Mouse (Mus musculus): ENCODE measurements at regions not wholly inside any gene's neighbourhood (a gene's known extent, or its start where the extent isn't known, plus 50 kb on each side); places are given as distances from the start of the nearest gene placed in this dataset.

DNA sequence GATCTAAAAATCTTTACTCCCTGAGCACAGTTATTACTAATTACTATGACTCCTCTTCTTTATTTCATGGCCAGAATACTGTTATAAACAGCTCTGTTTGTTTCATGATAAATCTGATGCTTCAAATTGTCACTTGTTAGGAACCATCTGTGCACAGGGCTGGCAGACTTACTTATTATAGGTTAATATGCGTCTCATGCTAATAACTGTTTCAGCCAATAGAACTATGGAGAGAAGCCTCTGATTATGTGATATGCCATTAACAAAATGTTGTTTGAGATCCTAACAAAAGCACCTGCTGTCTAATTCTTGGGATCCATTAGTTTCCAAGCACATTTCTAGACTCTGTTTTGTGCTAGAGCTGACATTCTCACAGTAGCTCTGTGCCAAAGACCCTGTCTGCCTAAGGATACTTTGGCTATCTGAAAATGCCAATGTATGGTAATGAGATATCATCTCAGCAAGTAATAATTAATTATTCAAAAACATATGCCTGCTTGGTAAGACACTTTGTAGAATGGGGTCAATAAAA is 318.1 kb downstream of the Grb14 start:
- no peak for DNase-seq (ENCODE audit: low read depth, low spot score)

DNA sequence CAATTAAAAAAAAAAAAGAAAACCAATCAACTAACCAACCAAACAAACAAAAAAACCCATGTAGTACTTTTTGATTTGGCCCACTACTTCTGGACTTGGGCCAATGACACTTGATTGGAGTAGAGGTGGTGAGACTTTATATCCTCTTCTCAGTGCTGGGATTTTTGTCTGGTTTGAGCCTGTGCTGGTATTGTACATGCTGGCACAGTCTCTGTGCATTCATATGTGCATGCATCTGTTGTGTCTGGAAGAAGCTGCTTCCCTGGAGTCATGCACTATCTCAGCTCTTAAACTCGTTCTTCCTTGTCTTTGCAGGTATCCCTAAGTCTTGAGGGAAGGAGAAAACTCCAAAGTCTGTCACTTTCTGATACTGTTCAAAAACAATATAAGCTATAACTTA is 328.8 kb downstream of the Grb14 start:
- no peak for DNase-seq (ENCODE audit: low read depth, low spot score)

DNA sequence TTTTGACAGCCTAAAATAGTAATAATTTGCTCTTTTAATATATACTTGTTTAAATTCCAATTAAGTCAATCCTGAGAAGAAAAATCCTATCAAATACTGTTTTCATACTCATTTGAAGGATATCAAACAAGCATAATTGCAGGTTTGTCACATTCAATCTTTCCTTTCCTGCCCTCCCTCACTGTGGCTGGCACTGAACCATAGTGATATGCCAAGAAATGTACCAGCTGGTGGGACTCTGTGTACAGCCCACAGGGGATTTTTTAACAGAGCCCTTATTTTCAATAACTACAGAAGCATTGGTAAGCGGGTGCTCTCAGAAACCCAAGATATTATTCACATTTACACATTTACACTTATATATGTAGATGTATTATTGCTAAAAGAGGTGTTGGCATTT is 333.3 kb downstream of the Grb14 start:
- DNase-seq (ENCODE audit: low read depth, low spot score): no peak

DNA sequence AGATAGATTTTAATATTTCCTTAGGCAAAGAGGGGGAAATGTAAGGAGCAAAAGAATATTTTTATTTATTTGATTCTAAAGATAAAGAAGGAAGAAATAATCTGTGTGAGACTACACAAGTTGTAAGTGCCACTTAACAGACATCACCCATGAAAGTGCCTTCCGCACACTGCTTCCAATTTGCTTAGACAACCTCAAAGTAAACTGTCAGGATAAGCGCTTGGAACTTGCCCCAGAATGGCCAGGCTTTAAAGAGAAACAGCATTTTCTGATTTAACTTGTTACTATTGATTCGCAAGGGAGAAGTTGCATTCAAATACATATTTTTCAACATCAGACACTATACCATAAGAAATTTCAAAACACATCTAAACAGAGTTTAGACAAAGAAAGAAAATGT is 333.8 kb downstream of the Grb14 start:
- no peak for DNase-seq (ENCODE audit: low read depth, low spot score)

DNA sequence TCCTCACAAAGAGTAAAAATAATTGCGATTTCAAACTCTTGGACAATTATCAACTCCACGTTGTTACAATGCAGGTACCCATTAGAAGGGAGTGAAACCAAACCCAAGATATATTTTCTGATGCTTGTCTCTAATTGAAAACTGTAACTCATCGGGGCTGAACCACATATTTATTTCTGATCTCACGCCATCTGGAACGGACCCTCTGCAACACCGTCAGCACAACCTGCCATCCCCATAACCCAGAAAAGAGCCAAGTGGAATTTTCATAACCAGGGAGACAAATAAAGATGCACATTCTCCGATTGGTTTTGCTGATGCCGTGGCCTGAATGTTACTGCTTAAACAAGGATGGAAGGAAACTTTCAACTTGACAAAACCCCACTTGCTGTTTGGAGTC is 338.0 kb downstream of the Grb14 start:
- no peak for DNase-seq (ENCODE audit: low read depth, low spot score)

DNA sequence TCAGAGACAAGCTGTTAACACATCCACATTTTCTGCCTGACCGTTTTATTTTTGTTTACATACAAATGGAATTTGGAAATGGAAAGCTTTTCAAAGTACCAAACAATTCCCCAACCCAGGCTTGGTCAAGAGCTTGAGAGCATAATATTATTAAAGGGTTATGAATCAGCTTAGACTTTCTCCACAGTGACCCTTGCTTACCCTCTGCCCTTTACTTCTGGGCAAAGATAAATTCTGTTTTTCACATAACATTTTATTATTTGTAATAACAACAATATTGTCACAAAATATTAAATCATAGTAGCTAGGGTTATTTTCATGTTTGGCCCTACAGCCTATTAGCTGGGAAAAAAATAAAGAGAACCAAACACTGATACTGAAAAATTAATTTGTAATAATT is 375.2 kb downstream of the Grb14 start:
- no peak for DNase-seq (ENCODE audit: low read depth, low spot score)

DNA sequence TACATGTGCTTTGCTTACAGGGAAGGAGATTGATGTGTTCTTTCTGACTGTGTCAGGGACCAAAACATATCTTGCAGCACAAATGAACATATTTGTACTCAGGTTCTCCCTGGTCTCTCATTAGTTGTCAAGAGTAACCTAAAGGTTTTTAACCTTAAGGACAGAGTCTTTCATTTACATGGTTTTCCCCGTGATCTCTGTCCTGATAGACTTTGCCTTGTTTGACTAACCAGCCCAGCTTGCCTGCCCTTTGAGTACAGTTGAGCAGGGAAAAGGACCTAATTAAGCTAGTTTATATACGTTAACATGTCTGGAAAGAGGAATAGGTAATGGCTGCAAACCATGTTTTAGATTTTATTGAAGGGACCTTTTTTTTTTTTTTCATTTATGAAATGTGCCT is 407.9 kb downstream of the Grb14 start:
- no peak for DNase-seq (ENCODE audit: low read depth, low spot score)

DNA sequence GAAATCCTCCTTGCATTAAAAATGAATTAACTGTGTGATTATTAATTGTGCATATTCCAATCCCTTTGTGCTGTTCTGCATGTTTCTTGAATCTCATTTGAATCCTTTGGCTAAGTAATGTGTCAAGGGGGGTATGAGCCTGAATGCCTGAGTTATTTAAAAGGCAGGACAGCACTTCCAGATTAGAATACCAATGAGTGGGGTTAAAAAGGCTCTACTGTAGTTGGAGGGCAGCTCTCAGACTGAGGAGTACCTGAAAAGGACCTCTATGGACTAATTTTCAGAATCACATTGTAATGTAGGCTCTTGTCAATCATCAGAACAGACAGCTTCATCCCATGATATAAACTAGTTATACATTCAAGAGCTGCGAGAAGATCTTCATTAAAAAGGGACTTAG is 417.9 kb downstream of the Grb14 start:
- no peak for DNase-seq (ENCODE audit: low read depth, low spot score)

DNA sequence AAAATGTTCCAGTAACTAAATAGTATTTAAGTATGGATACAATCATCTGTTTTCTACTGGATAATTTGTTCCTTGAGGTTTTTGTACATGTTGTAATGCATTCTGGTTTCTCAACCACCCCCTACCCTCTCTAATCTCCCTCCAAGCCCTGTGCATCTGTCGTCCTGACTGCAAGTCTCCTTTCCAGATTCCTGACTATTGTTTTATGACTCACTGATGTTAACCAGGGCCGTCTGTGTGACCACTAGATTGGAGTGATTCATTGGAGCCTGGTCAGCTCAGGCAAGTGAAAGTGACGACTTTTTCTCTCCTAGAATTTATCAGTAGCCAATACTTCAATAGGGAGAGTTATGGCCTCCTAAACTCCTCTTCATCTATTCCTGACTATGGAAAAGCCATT is 442.5 kb downstream of the Grb14 start:
- no peak for DNase-seq (ENCODE audit: low read depth, low spot score)

DNA sequence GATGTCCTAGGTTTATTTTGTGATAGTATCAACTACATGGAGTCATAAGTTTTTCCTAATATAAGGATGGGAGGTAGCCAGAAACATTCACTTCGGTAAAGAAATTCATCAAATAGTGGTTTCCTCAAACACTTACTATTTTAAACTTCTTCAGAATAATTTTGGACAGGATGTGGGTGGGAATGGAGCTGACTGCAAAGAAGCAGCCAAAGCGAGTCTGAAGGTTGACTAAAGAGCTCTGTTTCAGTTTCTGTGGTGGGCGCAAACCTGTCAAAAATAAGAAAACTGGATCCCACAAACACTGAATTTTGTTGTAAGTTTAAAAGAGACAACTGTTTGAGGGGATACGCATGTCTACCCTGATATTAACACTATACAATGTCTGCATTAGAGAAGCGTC is 438.2 kb upstream of the Fign start:
- DNase-seq (ENCODE audit: low read depth, low spot score): peak; percentile 40

DNA sequence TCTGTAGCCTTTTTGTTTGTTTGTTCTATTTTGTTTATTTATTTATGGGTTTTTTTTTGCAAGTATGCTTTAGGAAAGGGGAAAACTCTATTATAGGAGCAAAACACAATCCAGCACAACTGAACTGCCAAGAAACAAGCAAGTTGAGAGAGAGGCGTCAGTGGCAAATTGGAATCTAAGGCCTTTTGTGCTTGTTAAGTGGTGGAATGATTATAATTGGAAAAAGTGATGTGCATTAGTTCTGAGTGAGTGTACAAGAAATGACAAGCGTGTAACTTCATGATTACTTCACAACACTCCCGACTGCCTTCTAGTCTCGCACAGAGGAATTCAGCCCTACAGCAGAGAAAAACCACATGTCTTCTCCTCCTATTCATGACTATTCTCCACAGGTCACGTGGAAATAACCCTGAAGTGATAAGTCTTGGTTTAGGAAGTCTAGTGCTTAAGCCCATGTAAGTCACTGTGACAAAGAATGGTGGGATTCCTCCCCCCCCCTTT is 437.6 kb upstream of the Fign start:
- no peak for DNase-seq (ENCODE audit: low read depth, low spot score)

DNA sequence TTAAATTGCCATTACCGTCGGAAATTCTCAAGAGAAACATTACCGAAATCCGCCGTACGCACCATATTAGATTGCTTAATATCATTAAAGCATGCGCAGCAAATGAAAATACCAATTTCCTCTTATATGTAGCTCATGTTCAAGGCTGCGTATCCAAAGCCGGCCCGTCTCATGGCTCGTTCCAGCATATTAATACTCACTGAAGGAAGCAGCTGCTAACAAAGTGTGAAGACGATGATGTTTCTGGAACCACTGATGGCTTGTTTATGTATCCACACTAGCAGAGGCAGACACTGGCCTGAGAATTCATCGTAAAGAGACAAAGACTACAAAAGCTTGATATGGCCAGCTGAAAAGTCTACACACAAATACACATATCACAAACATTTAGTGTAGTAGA is 437.0 kb upstream of the Fign start:
- DNase-seq (ENCODE audit: low read depth, low spot score): no peak

DNA sequence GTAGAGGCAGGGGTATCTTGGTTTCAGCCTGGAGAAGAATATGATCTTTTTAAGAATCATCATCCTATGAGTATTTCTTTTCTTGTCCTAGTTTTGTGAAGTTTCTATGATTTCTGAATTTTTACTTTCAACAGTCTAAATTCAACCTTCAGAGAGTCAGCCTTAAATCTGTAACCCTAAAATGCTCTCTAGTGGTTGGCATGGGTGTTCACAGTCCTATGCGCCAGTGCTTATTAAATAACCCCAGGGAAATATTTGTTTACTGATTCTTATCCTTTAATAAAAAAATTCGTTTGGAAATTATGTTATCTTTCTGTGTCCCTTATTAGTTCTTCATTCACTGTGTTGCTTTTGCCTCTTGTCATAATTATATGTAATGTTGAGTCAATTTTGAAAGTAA is 436.5 kb upstream of the Fign start:
- no peak for DNase-seq (ENCODE audit: low read depth, low spot score)

DNA sequence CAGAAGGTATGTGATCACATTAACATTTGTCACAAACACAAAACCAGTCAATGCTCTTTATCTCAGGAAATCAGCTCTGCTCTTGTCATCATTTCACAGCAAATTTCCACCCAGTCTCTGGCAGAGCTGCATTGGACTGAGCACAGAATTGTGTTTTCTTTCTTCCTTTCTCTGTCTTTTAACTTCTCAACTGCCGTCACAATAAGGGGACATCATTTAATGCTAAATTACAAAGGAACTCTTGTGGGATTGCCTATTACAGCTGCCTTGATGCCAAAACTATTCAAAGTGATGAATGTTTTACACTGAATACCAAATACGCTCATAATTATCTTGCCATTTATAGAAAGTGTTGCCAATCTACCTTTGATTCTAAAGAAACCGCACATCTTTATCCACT is 424.9 kb upstream of the Fign start:
- DNase-seq (ENCODE audit: low read depth, low spot score): no peak

DNA sequence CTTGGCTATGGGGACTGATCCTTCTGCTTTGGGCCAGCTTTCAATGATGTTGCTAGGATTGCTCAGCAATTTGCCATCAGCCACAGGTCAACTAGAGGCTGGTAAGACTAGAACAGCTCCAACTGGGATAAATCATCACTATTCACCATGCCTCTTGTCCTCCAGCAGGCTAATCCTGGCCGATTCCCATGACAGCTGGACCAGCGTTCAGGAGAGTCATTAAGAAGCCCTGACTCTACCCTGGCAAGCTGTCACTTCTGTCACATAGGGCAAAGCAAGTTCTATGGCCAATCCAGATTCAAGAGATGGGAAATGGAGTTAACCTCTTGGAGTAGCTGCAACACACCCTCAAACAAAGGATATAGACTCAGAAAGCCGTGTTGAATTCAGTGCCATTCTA is 424.4 kb upstream of the Fign start:
- no peak for DNase-seq (ENCODE audit: low read depth, low spot score)

DNA sequence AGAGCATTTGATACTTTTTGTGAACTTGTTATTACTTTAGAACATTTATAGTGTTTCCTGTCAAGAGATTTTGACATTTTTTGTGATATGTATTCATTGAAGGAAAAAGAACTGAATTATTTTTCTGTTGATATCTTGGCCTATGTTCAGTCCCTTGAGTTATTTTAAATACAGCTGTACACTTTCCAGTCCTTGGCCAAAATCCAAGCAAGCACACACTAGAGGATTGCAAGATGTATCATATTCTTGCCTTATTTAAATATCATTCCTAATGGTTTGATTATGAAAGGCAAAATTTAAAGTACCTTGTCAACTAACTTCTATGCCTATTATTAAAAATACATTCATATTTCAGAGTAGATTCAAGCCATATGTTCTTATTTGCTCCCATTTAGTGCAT is 397.9 kb upstream of the Fign start:
- DNase-seq (ENCODE audit: low read depth, low spot score): no peak

DNA sequence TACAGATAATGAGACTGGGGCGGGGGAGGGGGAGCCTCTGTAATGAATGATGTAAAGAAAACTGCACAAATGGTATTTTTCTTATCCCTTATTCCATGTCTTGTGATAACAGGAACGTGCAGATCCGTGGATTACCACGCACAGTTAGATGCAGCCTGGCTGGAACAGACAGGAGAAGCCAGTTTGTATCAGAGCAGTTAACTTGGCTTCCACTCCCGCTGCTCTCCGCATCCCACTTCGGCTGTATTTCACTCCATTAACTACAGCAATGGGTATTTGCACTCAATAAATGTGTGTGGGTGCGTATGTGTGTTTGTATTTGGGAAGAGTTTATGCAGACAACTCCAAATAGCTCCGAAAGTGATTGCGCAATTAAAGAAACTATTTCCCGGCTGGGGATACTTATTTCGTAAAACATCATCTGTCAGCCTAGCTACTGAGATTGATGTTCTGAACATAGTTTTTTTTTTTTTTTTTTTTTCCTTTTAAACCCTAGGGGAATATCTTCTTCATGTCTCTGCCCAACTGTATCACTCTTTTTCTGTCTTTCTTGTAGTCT is 368.7 kb upstream of the Fign start:
- no peak for DNase-seq (ENCODE audit: low read depth, low spot score)

DNA sequence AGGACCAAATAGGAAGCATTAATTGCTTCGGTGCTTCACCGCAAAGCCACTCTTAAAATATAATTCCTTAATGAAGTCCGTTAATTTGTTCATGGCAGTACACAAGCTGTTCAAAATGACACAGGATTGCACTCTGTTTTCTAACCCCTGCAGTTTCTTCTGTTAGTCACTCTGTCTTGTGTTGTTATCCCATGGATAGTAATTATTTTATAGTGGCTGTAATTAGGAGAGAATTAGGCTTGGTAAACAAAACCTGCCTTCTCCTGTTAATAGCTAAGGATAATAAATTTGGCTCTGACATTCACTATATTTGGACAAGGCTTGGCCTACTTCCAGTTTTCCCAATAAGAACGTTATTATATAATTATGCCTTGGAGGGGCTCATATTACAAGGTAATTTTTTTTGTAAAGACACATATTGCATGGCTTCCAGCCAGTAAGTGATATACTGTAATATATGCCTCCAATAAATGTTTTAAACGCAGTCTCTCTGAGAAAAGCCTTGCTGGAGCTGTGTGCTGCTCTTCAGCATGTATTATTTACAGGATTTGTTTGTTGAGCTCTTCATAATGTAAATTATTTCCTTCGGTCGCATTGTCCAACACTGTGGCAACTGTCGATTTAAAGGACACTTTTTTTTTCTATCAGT is 364.8 kb upstream of the Fign start:
- no peak for DNase-seq (ENCODE audit: low read depth, low spot score)

DNA sequence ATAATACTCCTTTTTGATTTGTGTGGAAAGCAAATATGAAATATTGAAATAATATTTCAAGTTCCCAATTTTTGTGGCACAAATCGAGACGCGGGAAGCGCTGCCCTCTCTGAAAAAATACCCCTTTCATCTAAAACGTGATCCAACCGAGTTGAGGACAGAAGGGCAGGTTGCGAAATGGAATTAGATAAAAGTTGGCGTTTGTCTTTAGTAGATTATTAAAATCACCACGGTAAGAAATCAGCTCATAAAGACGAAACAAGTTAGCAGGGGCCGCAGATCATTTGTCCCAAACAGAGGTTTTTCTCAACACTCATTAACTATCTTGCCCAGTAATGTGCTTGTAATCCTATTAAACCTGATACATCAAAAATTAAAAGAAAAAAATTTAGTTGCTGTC is 364.2 kb upstream of the Fign start:
- DNase-seq (ENCODE audit: low read depth, low spot score): no peak

DNA sequence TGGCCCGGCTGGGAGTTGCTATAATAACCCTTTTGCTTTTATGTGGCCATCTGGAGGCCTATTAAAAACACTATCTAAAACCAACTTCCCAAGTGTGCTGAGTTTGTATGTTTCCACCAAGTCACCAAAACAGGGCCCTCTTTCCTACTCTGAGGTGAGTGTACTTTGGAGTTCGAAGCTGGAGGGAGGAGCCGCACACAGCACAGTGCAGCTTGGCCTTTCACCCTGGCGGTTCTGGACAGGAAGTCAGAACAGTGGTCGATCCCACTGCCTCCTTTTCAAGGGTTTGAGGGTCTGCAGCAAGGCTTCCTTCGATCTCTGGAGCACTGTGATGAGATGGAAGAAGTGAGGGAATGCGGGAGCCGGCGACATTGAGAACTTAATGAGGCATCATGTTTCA is 363.8 kb upstream of the Fign start:
- no peak for DNase-seq (ENCODE audit: low read depth, low spot score)

DNA sequence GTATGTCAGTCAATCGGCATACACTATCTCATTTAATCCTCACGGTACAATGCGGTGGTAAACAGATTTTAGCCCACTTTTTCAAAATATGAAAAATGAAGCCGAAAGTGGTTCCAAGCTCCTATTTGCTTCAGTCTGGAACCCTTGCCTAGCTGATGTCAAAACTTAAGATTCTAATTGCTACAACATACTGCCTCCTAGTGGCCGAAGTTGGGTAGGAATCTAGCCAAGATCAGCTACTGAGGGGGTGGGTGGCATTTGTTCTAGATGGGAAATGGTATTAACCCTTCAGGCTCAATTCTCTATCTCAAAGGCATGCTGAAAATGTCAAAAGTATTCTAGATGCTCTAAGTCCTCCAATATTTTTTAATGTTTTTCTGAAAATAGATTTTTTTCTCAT is 360.3 kb upstream of the Fign start:
- peak; percentile 9 for DNase-seq (ENCODE audit: low read depth, low spot score)

DNA sequence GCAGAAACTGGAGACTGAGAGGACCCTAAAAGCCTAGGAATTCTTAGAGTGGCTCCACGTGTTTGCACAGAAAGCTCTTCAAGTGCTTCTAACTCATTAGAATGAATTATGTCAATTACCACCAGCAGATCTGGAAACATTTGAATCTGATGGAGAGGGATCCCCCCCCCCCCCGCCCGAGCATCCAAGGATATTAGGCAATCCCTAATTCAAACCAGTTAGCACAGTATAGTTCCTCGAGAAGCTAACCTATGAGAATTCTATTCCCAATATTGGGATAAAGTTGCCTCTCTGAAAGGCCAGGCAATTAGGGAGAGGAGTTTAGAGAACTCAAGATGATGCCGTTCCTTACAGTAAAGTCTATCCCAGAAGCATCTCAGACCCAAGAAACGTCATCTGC is 354.9 kb upstream of the Fign start:
- no peak for DNase-seq (ENCODE audit: low read depth, low spot score)

DNA sequence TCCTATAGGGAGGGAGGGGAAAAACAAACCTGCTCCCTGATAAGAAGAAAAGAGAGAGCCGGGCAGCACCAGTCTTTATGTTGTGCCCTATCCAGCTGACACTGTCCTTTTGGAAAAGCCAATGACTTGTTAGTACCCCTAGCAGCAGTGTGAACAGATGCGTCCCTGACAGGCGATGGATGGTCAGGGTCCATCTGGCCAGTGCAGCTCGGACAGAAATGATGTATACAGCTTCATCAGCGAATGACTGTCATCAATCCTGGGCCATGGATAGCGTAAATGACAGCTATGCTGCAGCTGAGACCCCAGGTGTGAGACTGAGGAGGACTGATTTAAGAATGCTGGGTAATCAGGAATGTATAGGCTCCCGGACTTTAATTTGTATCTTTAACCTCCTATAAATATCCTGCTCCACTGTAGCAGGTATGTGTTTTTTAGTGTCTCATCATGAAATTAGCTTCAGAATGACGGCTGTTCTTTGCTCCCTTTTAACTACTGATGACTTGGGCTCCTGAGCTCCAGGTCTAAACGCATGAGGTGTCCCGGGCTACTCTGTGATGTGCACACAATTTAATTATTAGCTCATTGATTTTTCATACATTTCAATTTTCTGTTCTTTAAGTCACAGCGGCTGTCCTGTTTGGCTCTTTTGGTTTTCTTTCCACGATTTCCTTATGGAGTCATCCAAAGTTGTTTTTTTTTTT is 353.9 kb upstream of the Fign start:
- no peak for DNase-seq (ENCODE audit: low read depth, low spot score)
